Mouse (Mus musculus) spleen, adult 2 months (tissue): ENCODE data around the gene Lrrk1. TPM values are rescaled to one million over a fixed set of nuclear protein-coding genes. Genes with fewer than 3 reads are reported as not detected.

Source experiments
- DNase-seq, 2 experiments: peaks; one replicate each; pipeline versions ENCODE4 v3.0.0 to v3.0.0-alpha.2; 2012 to 2021; ENCODE audit warnings: low spot score in 2 of 2, low read depth in 1 of 2
- H3K27ac ChIP-seq: fragments of 200-500 bp; 2 replicates; pipeline ENCODE4 v1.5.1; 2012; ENCODE audit warnings: low read length, inconsistent platforms; ENCODE audit not compliant: insufficient read depth
- H3K27me3 ChIP-seq: fragments of 200-500 bp; 2 replicates; pipeline ENCODE4 v1.6.1; 2012; ENCODE audit warnings: mild to moderate bottlenecking, moderate library complexity, low read length, inconsistent platforms; ENCODE audit not compliant: control insufficient read depth, insufficient read depth
- H3K36me3 ChIP-seq: fragments of 200-500 bp; 2 replicates; pipeline ENCODE4 v1.6.1; 2012; ENCODE audit warnings: mild to moderate bottlenecking, low read length, inconsistent platforms; ENCODE audit not compliant: control insufficient read depth, insufficient read depth
- H3K4me1 ChIP-seq: fragments of 200-500 bp; 2 replicates; pipeline ENCODE4 v1.6.1; 2011; ENCODE audit warnings: inconsistent platforms; ENCODE audit not compliant: control insufficient read depth, insufficient read depth, insufficient read length
- H3K4me3 ChIP-seq: fragments of 200-500 bp; 2 replicates; pipeline ENCODE4 v1.5.1; 2011; ENCODE audit warnings: mild to moderate bottlenecking, inconsistent platforms; ENCODE audit not compliant: insufficient read depth, insufficient read length; ENCODE audit errors: extremely low read depth
- CTCF ChIP-seq: fragments of 200-500 bp; IDR thresholded peaks from 2 replicates; pipeline ENCODE4 v1.5.1; 2011; ENCODE audit warnings: mild to moderate bottlenecking, inconsistent platforms; ENCODE audit not compliant: insufficient read depth, insufficient read length, insufficient replicate concordance; ENCODE audit errors: extremely low read depth
- POLR2A ChIP-seq: fragments of 200-500 bp; IDR thresholded peaks from 2 replicates; pipeline ENCODE4 v1.6.1; 2011; ENCODE audit warnings: low read depth, low read length, inconsistent platforms
- WGBS: fragments of 180-500 bp; shearing (Covaris S2); methylation state at CpG from one replicate; pipeline ENCODE4 v1.1.7; 2018; 5-methylcytosine and 5-hydroxymethylcytosine counted together
- polyA plus RNA-seq: library from polyadenylated mRNA; depleted of rRNA; stranded (reverse); fragments of >200 nt; gene quantifications from 2 replicates; pipeline ENCODE4 v1.2.3, GENCODE M21; 2012

Lrrk1 gene
- polyA plus RNA-seq, 1 experiment, result 45.8 TPM

- 87% methylated on average over 5 of the region's 5 CpGs for WGBS
- no peaks in the 10 kb centered on the region for H3K27me3 ChIP-seq
- H3K4me3 ChIP-seq, result no peak overlapping the region
- DNase-seq, result no peak
- TF ChIP-seq POLR2A, result no peak
- TF ChIP-seq CTCF, result no peak
- peaks cover 3% of the 10 kb centered on the region; the same call in 1 of the 2 replicates for H3K4me1 ChIP-seq
- H3K27ac ChIP-seq, result no peak overlapping the region
- H3K36me3 ChIP-seq, result peaks cover 13% of the 10 kb centered on the region
Observed at GRCm38 (mm10) chr7:66258997-66259396, 129.2 kb downstream of the Lrrk1 start.

- no peaks in the 10 kb centered on the region for H3K27me3 ChIP-seq
- H3K36me3 ChIP-seq, result peaks cover 12% of the 10 kb centered on the region
- no peaks in the 10 kb centered on the region for H3K4me1 ChIP-seq
- DNase-seq, result no peak
- no peak overlapping the region for H3K27ac ChIP-seq
- no peak overlapping the region for H3K4me3 ChIP-seq
- TF ChIP-seq CTCF, result no peak
- TF ChIP-seq POLR2A, result no peak
- WGBS, result 88% methylated on average over 5 of the region's 5 CpGs
Observed at GRCm38 (mm10) chr7:66257232-66257631, 130.9 kb downstream of the Lrrk1 start.

GRCm38 (mm10) chr7:66256441-66256840, 131.7 kb downstream of the Lrrk1 start:
- TF ChIP-seq POLR2A, result no peak
- no peak for TF ChIP-seq CTCF
- Histone ChIP-seq H3K4me3 (no peak overlapping the region), H3K4me1 (no peaks in the 10 kb centered on the region), H3K36me3 (peaks cover 5% of the 10 kb centered on the region), H3K27ac (no peak overlapping the region), H3K27me3 (no peaks in the 10 kb centered on the region)
- DNase-seq, result no peak
- WGBS, result 88% methylated on average over 5 of the region's 5 CpGs

GRCm38 (mm10) chr7:66254993-66255392, 133.2 kb downstream of the Lrrk1 start:
- no peak overlapping the region for H3K4me3 ChIP-seq
- no peak overlapping the region for H3K27ac ChIP-seq
- H3K36me3 ChIP-seq, result peaks cover 1% of the 10 kb centered on the region
- no peaks in the 10 kb centered on the region for H3K27me3 ChIP-seq
- DNase-seq, result no peak
- TF ChIP-seq POLR2A, result no peak
- no peak for TF ChIP-seq CTCF
- no peaks in the 10 kb centered on the region for H3K4me1 ChIP-seq
- 79% methylated on average over 8 of the region's 8 CpGs for WGBS

- no peaks in the 10 kb centered on the region for H3K27me3 ChIP-seq
- no peaks in the 10 kb centered on the region; the same call in 1 of the 2 replicates for H3K4me1 ChIP-seq
- 89% methylated on average over 8 of the region's 8 CpGs for WGBS
- no peak overlapping the region for H3K4me3 ChIP-seq
- DNase-seq, result no peak
- H3K36me3 ChIP-seq, result no peaks in the 10 kb centered on the region; the same call in 1 of the 2 replicates
- no peak overlapping the region for H3K27ac ChIP-seq
- TF ChIP-seq CTCF (no peak), POLR2A (no peak)
Observed at GRCm38 (mm10) chr7:66253975-66254651, 134.0 kb downstream of the Lrrk1 start.

- no peak for TF ChIP-seq POLR2A
- peak; percentile 90; the same call in 1 of the 2 replicates for TF ChIP-seq CTCF
- peaks cover 3% of the 10 kb centered on the region; the same call in 1 of the 2 replicates for H3K4me1 ChIP-seq
- no peak overlapping the region for H3K4me3 ChIP-seq
- WGBS, result 11% methylated on average over 6 of the region's 6 CpGs
- H3K27me3 ChIP-seq, result no peaks in the 10 kb centered on the region
- no peaks in the 10 kb centered on the region for H3K36me3 ChIP-seq
- H3K27ac ChIP-seq, result no peak overlapping the region
- peak; percentile 40 to 84 for DNase-seq
Observed at GRCm38 (mm10) chr7:66250030-66250429, 138.1 kb downstream of the Lrrk1 start.

GRCm38 (mm10) chr7:66249426-66249825, 138.7 kb downstream of the Lrrk1 start:
- peaks cover 3% of the 10 kb centered on the region; the same call in 1 of the 2 replicates for H3K4me1 ChIP-seq
- TF ChIP-seq CTCF, result no peak
- no peak for TF ChIP-seq POLR2A

More at GRCm38 (mm10) chr7:66249426-66249825, 138.7 kb downstream of the Lrrk1 start:
- WGBS, result 79% methylated on average over 3 of the region's 3 CpGs
- no peaks in the 10 kb centered on the region for H3K36me3 ChIP-seq
- H3K4me3 ChIP-seq, result no peak overlapping the region
- no peaks in the 10 kb centered on the region for H3K27me3 ChIP-seq
- DNase-seq, result no peak
- H3K27ac ChIP-seq, result no peak overlapping the region
